Mouse (Mus musculus) erythroblast, embryonic 14.5 days (primary cell): ENCODE data around the gene Ifnar2. TPM values are rescaled to one million over a fixed set of nuclear protein-coding genes. Genes with fewer than 3 reads are reported as not detected.

Experiments
- H3K27me3 ChIP-seq: 2 replicates; pipeline ENCODE4 v1.6.1; 2012; ENCODE audit warnings: inconsistent platforms; ENCODE audit not compliant: control insufficient read depth
- H3K36me3 ChIP-seq: 2 replicates; pipeline ENCODE4 v1.6.1; 2012; ENCODE audit warnings: mild to moderate bottlenecking, inconsistent platforms; ENCODE audit not compliant: control insufficient read depth
- H3K4me1 ChIP-seq: 2 replicates; pipeline ENCODE4 v1.6.1; 2012; ENCODE audit warnings: inconsistent platforms; ENCODE audit not compliant: control insufficient read depth
- H3K4me3 ChIP-seq: replicated peaks from 2 replicates; pipeline ENCODE3; 2012; ENCODE audit warnings: moderate library complexity, mild to moderate bottlenecking, inconsistent platforms
- H3K9me3 ChIP-seq: 2 replicates; pipeline ENCODE4 v1.6.1; 2012; ENCODE audit warnings: low read length, inconsistent platforms, mixed read lengths; ENCODE audit not compliant: control insufficient read depth
- GATA1 ChIP-seq: IDR thresholded peaks from 2 replicates; pipeline ENCODE4 v1.6.1; 2012; ENCODE audit warnings: low read length, inconsistent platforms, mixed read lengths
- TAL1 ChIP-seq: IDR thresholded peaks from 3 replicates; pipeline ENCODE4 v1.6.1; 2012; ENCODE audit warnings: low read length, inconsistent platforms, mixed read lengths
- polyA plus RNA-seq: library from polyadenylated mRNA; stranded (reverse); fragments of >175 nt; gene quantifications from 2 replicates; pipeline ENCODE4 v1.2.3, GENCODE M21; 2012

Gene Ifnar2
- polyA plus RNA-seq, 1 experiment = 7.3 TPM

DNA sequence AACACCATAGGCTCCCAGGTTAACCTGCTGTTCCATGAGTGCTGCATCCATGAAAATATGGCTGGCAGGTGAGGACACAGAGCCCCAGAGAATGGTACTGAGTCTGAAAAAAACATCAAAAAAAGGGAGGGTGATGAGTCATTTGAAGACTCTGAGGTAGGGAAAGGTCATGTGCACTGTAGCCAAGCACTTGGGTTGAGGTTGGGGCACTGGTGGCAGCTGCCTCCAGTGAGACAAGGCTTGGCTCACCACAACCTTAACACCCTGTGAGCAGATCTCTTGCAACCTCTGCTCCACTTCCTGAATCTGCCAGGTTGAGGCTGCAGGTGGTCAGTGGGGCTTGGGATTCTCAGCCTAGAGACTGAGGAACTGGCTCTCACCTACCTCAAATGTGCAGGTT lies 6.0 kb upstream of the Ifnar2 start:
- Histone ChIP-seq H3K27me3 (no peaks in the 10 kb centered on the region), H3K36me3 (no peaks in the 10 kb centered on the region), H3K9me3 (no peaks in the 10 kb centered on the region), H3K4me3 (no peak overlapping the region), H3K4me1 (peaks cover 55% of the 10 kb centered on the region)
- TF ChIP-seq TAL1 (no peak), GATA1 (no peak)

DNA sequence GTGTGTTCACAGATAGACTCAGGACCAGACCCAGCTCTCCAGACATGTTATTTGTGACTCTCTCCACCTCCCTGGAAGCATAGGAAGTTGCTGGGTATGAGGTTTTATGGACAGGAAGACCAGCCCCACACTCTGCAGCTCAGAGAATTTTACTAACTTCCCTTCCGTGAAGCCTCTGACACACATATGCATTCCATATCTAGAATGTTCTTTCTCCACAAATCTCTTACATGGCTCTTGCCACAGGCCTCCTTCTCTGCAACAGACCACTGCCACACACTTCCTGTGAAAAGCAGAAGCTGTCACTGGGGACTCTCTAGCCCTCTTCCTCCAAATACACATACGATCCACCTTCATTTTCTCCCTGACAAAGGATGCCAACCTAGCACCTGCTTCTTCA lies 5.5 kb upstream of the Ifnar2 start:
- Histone ChIP-seq H3K27me3 (no peaks in the 10 kb centered on the region), H3K36me3 (no peaks in the 10 kb centered on the region), H3K9me3 (no peaks in the 10 kb centered on the region), H3K4me3 (no peak overlapping the region), H3K4me1 (peaks cover 56% of the 10 kb centered on the region)
- TF ChIP-seq TAL1 (no peak), GATA1 (no peak)

DNA sequence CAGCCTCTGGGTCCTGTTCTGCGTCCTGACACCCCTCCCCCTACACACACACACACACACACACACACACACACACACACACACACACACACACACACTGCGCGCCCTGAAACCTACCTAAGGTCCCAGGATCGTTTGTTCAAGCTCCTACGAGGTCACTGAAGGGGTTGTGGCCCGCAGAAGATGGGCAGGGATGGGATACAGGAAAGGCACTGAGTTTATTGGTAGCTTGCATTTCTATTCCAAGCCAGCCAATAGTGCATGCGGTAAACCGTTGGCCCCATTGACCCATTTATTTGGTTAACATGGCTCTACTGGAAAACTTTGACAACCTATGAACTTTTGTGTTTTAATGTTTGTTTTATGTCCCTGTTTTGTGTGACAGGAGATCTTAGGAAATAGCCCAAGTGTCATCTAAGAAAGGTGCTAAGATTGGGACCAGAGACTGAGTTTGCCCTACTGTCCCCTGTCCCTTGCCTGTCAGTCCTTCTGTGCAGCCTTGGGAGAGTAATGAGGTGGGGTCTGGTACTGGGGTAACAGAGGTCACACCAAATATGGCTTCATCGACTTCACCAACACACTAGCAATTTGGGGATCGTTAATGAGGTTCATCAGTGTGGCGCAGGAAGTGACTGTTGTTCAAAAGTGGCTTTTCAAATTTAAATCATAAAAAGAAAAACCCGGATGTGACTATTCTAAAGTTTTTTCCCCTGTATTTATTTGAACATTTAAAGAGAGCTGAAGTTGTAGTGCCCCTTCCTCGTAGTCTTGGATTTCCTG lies 1.1 kb downstream of the Ifnar2 start:
- H3K4me1 ChIP-seq = peaks cover 61% of the 10 kb centered on the region
- H3K4me3 ChIP-seq = peak overlapping the region; percentile 79
- H3K9me3 ChIP-seq = peaks cover 3% of the 10 kb centered on the region
- peaks cover 44% of the 10 kb centered on the region for H3K36me3 ChIP-seq
- TF ChIP-seq GATA1 (no peak), TAL1 (no peak)
- no peaks in the 10 kb centered on the region for H3K27me3 ChIP-seq

DNA sequence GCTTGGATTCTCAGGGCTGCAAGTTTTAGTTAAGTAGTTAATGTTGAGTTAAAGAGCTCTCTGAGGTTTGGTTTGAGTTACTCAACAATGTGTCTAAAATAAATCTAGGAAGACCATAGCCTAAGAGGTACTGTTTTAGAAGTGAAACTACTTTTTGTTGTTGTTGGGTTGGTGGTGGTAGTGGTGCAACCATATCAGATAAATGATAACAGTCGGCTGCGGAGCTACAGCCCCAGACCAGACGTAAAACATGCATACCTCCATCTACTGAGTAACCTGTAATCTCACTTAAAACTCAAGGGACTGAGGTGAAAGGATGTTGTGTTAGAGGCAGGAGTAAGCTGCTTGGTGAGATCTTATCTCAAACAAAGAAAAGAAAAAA lies 1.7 kb downstream of the Ifnar2 start:
- peaks cover 49% of the 10 kb centered on the region for H3K36me3 ChIP-seq
- H3K4me3 ChIP-seq = peak overlapping the region; percentile 79
- peaks cover 3% of the 10 kb centered on the region for H3K9me3 ChIP-seq
- H3K27me3 ChIP-seq = no peaks in the 10 kb centered on the region
- H3K4me1 ChIP-seq = peaks cover 66% of the 10 kb centered on the region
- no peak for TF ChIP-seq TAL1
- peak; percentile 58 for TF ChIP-seq GATA1

DNA sequence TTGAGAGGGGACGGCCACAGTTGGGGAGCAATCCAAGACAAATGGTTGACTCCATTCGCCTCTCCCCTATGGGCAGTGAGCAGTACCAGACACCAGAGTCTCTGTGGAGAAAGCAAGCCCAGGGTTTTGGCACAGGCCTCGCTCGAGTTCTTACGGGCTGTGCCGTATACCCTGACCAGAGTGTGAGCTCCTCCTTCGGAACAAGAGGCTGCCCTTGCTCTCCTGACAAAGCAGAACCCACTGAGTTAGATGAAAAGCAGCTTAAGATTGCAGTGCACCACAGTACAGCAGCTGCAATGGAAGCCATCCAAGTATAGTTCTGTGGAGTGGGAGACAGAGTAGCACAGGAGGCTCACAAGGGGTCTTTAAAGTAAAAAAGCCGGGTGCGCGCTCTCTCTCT lies 4.1 kb downstream of the Ifnar2 start:
- H3K4me3 ChIP-seq = no peak overlapping the region
- no peaks in the 10 kb centered on the region for H3K27me3 ChIP-seq
- H3K4me1 ChIP-seq = peaks cover 69% of the 10 kb centered on the region
- peaks cover 3% of the 10 kb centered on the region for H3K9me3 ChIP-seq
- TF ChIP-seq GATA1 = no peak
- no peak for TF ChIP-seq TAL1
- H3K36me3 ChIP-seq = peaks cover 73% of the 10 kb centered on the region

DNA sequence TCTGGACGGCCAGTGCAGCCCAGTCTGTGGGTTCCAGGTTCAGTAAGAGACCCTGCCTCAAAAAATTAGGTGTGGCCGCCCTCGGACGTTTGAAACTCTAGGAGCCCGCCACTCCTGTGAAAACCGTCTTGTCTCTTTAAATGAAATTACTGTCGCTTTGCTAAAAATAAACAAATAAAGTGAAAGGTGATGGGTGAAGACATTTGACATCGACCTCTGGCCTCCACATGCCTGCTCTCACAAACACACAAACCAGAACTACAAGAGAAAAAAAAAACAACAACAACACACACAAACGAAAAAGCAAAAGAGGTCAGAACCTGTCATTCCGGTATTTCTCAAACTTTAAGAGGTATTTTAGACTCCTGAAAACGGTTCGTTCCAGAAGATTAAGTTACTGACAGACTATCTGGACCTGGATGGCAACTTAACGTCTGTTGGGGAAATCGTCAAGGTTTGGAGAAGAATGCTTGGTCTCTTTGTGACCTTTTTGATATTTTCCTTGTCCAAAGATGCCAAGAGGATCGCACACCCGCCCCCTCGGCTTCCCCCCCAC lies 5.9 kb downstream of the Ifnar2 start:
- no peaks in the 10 kb centered on the region for H3K27me3 ChIP-seq
- peaks cover 3% of the 10 kb centered on the region for H3K9me3 ChIP-seq
- H3K4me3 ChIP-seq = no peak overlapping the region
- H3K4me1 ChIP-seq = peaks cover 70% of the 10 kb centered on the region
- TF ChIP-seq GATA1 (no peak), TAL1 (no peak)
- peaks cover 91% of the 10 kb centered on the region for H3K36me3 ChIP-seq

DNA sequence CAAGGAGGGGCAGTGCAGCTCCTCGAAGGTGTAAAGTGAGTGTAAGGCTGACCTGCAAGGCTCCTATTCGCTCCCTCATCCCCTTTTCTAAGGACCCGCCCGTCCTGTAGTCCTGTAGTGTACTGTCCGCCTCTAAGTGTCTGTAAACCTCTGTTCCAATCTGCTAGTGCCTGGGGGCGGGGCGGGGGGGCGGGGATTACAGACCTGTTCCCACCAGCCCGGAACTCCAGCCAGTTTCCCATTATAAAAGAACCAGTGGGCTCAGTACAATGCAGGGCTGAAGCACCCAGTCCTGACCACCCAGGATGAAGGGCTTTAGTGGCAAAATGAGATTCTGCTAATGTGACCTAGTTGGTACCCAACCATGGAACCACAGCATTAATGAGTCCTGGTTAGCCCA lies 6.4 kb downstream of the Ifnar2 start:
- TF ChIP-seq TAL1 = no peak
- no peak for TF ChIP-seq GATA1
- H3K9me3 ChIP-seq = peaks cover 3% of the 10 kb centered on the region
- peaks cover 95% of the 10 kb centered on the region for H3K36me3 ChIP-seq
- H3K27me3 ChIP-seq = no peaks in the 10 kb centered on the region
- peaks cover 67% of the 10 kb centered on the region for H3K4me1 ChIP-seq
- H3K4me3 ChIP-seq = no peak overlapping the region

DNA sequence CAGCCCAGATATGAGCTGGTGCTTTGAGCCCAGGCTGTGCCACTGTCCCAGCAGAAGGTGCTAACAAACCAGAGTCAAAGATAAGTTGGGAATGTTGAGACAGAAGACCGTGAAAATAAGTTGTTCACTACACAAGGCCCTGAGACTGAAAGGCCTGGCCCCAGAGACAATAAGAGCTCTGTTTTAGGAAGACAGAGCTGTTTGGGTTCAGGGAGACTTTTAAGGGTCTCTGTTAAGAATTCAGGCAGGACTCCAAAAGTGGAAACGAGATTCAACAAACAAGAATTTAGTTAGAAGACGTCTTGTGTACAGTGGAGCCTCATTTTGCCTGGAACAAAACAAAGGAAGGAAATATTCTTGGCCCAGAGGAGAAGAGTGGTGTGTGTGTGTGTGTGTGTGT lies 6.8 kb downstream of the Ifnar2 start:
- H3K9me3 ChIP-seq = peaks cover 3% of the 10 kb centered on the region
- H3K4me3 ChIP-seq = no peak overlapping the region
- peaks cover 98% of the 10 kb centered on the region for H3K36me3 ChIP-seq
- TF ChIP-seq TAL1 (no peak), GATA1 (no peak)
- H3K27me3 ChIP-seq = no peaks in the 10 kb centered on the region
- H3K4me1 ChIP-seq = peaks cover 63% of the 10 kb centered on the region

DNA sequence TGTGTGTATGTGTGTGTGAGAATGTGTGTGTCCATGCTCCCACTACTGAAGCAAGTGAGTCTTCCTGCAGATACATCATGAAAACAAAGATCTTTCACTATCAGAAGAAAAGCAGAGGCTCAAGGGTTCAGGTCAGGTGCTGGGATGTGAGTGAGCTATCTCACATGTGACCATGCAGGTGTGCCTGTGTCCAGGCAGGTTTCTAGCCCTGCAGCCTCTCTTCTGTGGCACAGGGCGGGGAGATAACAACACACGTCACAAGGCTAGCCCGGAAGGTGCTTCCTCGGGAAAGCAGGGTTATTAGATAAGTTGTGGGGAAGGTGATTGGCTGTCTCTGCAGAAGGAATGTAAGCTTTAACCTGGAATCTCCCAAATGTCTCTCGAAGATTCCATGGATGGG lies 7.6 kb downstream of the Ifnar2 start:
- Histone ChIP-seq H3K27me3 (no peaks in the 10 kb centered on the region), H3K36me3 (peaks cover 98% of the 10 kb centered on the region), H3K4me3 (no peak overlapping the region), H3K4me1 (peaks cover 56% of the 10 kb centered on the region), H3K9me3 (peaks cover 3% of the 10 kb centered on the region)
- TF ChIP-seq GATA1 = peak; percentile 37
- TF ChIP-seq TAL1 = peak; percentile 29; the same call in 1 of the 3 replicates

DNA sequence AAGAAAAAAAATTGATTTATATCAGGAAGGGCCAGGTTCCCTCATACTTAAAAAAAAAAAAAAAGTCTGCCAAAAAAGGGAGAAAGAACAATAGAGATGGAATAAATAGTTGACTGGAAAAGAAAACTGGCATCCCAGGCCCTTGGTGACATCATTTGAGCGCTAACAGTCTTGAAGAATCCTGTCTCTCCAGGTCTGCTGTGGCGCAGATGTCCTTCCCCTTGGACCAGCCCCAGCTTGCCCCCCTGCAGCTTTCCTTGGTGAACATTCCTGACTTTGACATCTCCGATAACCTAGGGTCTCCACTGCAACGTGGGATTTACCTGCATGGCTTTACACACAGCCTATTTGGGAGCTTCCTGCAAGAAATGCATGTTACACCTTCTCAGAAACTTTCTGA lies 9.0 kb downstream of the Ifnar2 start:
- Histone ChIP-seq H3K4me3 (no peak overlapping the region), H3K27me3 (no peaks in the 10 kb centered on the region), H3K9me3 (peaks cover 2% of the 10 kb centered on the region), H3K4me1 (peaks cover 47% of the 10 kb centered on the region), H3K36me3 (peaks cover 98% of the 10 kb centered on the region)
- TF ChIP-seq GATA1 (no peak), TAL1 (no peak)
